Mouse (Mus musculus) brown adipose tissue, adult 24 weeks (tissue): ENCODE results near the gene Gm45717. TPM values are rescaled to one million over a fixed set of nuclear protein-coding genes. Genes with fewer than 3 reads are reported as not detected.
A peak's percentile ranks its signal among the peaks of the same experiment; 100 is the strongest.
"Not testable (repeated sequence)": the region's sequence is repeated elsewhere in the genome, so short reads cannot be mapped to it uniquely, and the experiment has no call there.

ENCODE experiments used
- H3K27ac ChIP-seq: fragments of 200-500 bp; replicated peaks from 2 replicates; pipeline ENCODE4 v1.5.1; 2012; ENCODE audit warnings: low read depth, mild to moderate bottlenecking, low read length
- H3K4me1 ChIP-seq: fragments of 200-500 bp; 2 replicates; pipeline ENCODE4 v1.6.1; 2012; ENCODE audit warnings: low read length, mixed read lengths; ENCODE audit not compliant: control insufficient read depth, insufficient read depth, insufficient read length
- H3K4me3 ChIP-seq: fragments of 200-500 bp; 2 replicates; pipeline ENCODE4 v1.5.1; 2012; ENCODE audit warnings: low read depth, mild to moderate bottlenecking, low read length, moderate library complexity; ENCODE audit not compliant: insufficient read depth
- polyA plus RNA-seq: library from polyadenylated mRNA; stranded (reverse); fragments of >200 nt; gene quantifications from 2 replicates; pipeline ENCODE4 v1.2.4, GENCODE M21; 2012; ENCODE audit not compliant: missing spikeins, insufficient read depth, insufficient read length

The Gm45717 gene
- polyA plus RNA-seq, 1 experiment: not detected

GRCm38 (mm10) chr7:140975465-140975864, 19.7 kb upstream of the Gm45717 start:
- H3K4me3 ChIP-seq: no peak overlapping the region
- H3K27ac ChIP-seq: no peak overlapping the region
- peaks cover 10% of the 10 kb centered on the region for H3K4me1 ChIP-seq

- peaks cover 10% of the 10 kb centered on the region for H3K4me1 ChIP-seq
- no peak overlapping the region for H3K4me3 ChIP-seq
- H3K27ac ChIP-seq: no peak overlapping the region
Measured at GRCm38 (mm10) chr7:140974940-140975339, 19.2 kb upstream of the Gm45717 start.

DNA sequence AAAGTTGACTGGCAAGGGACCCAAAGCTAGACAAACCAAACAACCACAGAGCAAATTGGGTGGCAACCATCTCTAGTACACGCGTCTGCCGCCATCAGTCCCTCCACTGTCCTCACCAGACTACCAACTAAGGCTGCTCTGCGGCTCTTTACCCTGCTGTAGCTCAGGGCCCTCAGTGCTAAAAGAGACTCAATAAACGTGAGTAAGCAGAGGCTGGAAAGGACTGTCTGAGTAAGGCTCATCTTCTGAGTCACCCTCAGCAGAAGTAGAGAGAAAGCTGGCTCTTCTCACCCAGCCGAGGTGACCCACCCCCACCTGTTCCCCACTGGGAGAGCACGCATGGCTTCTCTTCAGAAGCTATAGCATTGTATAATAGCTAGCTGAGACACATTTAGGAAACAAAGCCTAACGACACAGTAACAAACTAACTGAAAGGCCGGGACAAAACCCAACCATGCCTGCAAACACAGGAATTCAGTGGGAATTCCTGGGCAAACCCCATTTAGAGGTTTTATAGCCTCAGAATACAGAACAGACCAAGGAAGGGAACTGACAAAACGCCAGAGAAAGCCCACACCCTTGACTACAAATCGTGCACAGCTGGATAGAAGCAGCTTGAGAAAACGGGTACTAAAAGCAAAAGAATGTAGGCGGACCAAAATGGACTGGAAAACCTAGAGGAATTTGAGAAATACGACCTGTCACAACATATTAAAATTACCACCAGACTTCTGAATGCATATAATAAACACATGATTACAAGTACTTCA, 17.8 kb upstream of the Gm45717 start:
- no peak overlapping the region for H3K4me3 ChIP-seq
- H3K4me1 ChIP-seq: peaks cover 10% of the 10 kb centered on the region
- H3K27ac ChIP-seq: no peak overlapping the region

- Histone ChIP-seq H3K4me3 (no peak overlapping the region), H3K4me1 (peaks cover 10% of the 10 kb centered on the region), H3K27ac (peak overlapping the region; percentile 72)
Measured at GRCm38 (mm10) chr7:140971479-140972171, 15.9 kb upstream of the Gm45717 start.

GRCm38 (mm10) chr7:140970931-140971330, 15.2 kb upstream of the Gm45717 start:
- no peak overlapping the region for H3K4me3 ChIP-seq
- H3K4me1 ChIP-seq: peaks cover 10% of the 10 kb centered on the region
- peak overlapping the region; percentile 72 for H3K27ac ChIP-seq

DNA sequence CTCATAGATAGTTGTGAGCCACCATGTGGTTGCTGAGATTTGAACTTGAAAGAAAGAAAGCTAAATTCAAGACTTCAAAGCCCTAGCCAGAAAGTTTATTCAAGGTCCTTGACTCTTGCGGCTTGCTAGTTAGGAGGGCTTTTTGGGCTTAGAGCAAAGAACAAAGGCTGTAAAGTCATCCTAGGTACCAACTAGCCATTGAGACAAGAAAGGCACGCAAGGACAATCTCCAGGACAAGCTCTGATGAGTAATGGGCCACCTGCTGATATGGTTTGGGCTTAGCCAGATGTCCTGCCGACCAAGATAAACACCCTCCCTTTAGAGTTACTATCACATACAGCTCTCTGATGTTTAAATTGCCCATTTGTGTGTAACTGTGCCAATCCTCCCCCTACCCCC, 13.0 kb upstream of the Gm45717 start:
- not testable (repeated sequence) for H3K4me3 ChIP-seq, H3K27ac ChIP-seq, H3K4me1 ChIP-seq

GRCm38 (mm10) chr7:140967862-140968591, 12.3 kb upstream of the Gm45717 start:
- no peak overlapping the region for H3K27ac ChIP-seq
- H3K4me1 ChIP-seq: peaks cover 8% of the 10 kb centered on the region
- H3K4me3 ChIP-seq: no peak overlapping the region

DNA sequence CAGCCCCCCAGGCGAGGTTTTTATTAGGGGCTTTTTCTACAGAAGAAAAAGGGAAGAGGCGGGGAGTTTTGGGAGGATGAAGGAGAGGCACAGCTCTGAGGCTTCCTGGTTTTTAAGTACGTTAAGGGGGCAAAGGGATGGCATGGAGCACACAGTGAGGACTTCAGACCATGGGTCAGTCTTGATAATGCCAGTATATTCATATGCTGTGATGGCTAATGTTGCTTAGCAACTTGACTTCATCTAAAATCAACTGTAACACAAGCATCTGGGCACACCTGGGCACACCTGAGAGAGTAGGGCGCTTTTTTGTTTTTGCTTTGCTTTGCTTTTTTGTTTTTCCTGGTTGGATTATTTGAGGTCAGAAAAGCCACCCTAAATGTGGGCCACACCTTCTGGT, 11.2 kb upstream of the Gm45717 start, which contains the start of gene Ifitm1:
TSS of gene Ifitm1 (plus strand) at position 301 of the 400 bp plus-strand sequence.
- H3K27ac ChIP-seq: no peak within 1 kb of the TSS
- H3K4me1 ChIP-seq: peaks cover 8% of the 10 kb centered on the region
- no peak within 1 kb of the TSS for H3K4me3 ChIP-seq

GRCm38 (mm10) chr7:140962733-140963132, 7.0 kb upstream of the Gm45717 start:
- Histone ChIP-seq H3K4me1 (no peaks in the 10 kb centered on the region), H3K27ac (no peak overlapping the region), H3K4me3 (no peak overlapping the region)

DNA sequence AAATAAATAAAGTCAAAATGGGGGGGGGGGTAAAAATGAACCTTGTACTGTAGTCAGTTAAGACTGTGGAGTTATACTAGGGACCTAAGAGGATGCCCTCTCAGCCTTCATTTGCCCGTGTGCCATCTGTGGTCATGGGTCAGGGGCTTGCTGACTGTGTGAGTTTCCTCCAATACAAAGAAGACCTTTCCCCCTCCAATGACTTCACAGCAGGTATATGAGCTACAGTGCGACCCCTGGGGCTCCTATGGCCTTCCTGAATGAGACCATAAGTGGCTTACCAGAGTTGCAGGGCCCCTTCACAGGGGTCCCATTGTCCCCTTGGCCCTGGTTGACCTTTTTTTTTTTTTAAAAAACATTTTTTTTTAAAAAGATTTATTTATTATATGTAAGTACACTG, 5.7 kb upstream of the Gm45717 start:
- H3K4me3 ChIP-seq: no peak overlapping the region
- no peak overlapping the region for H3K27ac ChIP-seq
- peaks cover 3% of the 10 kb centered on the region; the same call in 1 of the 2 replicates for H3K4me1 ChIP-seq

- H3K4me1 ChIP-seq: peaks cover 6% of the 10 kb centered on the region; the same call in 1 of the 2 replicates
- peak overlapping the region; percentile 30 for H3K27ac ChIP-seq
- H3K4me3 ChIP-seq: no peak overlapping the region
Measured at GRCm38 (mm10) chr7:140960026-140960425, 4.3 kb upstream of the Gm45717 start.

DNA sequence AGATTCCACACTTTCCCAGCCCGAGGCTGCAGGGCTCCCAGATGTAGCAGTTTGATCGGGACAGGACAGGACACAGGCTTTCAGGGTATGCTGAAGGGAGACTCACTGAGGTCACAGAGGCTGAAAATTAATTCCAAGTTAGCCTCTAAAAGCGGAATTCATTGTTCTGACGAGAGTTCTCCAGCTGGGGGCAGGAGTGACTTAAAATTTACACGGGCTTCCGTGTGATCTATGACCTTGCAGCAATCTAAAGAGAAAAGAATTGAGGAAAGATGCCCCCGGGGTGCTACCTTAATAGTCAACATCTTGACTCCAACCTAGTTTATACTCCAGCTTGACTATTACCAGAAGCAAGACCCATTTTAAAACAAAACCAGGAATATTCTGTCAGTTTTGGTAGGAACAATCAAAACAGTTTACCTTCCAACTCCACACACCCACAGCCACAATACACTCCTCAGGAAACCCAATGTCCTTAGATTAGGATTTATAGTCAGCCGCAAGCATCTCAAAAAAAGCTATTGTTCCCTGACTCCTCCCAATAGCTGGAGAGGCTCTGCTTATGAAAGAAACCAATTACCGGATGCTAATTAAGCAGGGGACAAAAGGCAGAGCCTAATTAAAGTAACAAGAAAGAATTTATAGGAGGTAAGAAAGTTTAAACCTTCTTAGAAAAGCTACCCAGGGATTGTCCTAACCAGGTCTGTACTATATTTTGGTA, 3.6 kb upstream of the Gm45717 start:
- peak overlapping the region; percentile 60 for H3K27ac ChIP-seq
- peaks cover 6% of the 10 kb centered on the region; the same call in 1 of the 2 replicates for H3K4me1 ChIP-seq

DNA sequence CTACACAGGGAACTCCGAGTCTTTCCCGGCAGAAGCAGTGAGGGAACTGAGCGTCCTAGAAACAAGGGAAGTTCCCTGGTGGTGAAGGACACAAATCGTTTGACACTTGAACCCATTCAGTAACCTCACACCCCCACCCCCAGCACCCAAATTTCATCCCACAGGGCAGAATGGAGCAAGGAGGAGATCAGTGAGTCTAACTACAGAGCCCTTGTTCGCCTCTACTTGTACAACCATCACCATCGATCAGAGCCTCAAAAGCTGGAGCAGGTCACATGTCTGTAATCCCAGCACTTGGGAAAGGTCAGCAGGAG, 776 bp upstream of the Gm45717 start:
- peak overlapping the region; percentile 89 for H3K27ac ChIP-seq
- peaks cover 14% of the 10 kb centered on the region; the same call in 1 of the 2 replicates for H3K4me1 ChIP-seq
- peak overlapping the region; percentile 14; the same call in 1 of the 2 replicates for H3K4me3 ChIP-seq

More for the DNA sequence above, 3.6 kb upstream of the Gm45717 start:
- H3K4me3 ChIP-seq: no peak overlapping the region

GRCm38 (mm10) chr7:140955342-140955741, 395 bp downstream of the Gm45717 start:
- peak overlapping the region; percentile 83 for H3K4me3 ChIP-seq
- H3K27ac ChIP-seq: peak overlapping the region; percentile 97
- H3K4me1 ChIP-seq: peaks cover 22% of the 10 kb centered on the region

DNA sequence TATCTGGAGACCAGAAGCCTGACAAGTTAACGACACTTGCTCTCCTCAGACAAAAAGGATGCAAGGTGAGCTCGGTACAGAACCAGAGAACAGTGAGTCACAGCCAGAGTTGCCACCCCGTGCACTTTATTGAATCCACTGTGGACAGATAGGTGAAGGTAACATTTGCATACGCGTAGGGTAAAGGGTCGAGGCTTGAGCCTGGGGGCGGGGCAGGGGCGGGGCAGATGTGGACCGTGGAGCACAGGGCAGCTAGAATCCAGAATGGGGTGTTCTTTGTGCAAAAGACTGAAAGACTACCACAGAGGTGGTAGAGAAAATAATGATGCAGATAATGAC, 1.0 kb downstream of the Gm45717 start:
- Histone ChIP-seq H3K4me3 (peak overlapping the region; percentile 83), H3K27ac (peak overlapping the region; percentile 97), H3K4me1 (peaks cover 27% of the 10 kb centered on the region)
